Mouse (Mus musculus): ENCODE data around the gene Atp6v1e2.

GRCm38 (mm10) chr17:86932896-86933295 lies 14.8 kb downstream of the Atp6v1e2 start:
- TF ChIP-seq EP300 (IDR thresholded peaks at IDR 0.05; ENCODE audit: low read depth) = no peak
- TF ChIP-seq CTCF (IDR thresholded peaks at IDR 0.05; ENCODE audit: low read depth) = no peak

All from liver, embryonic 14.5 days (tissue).